Mouse (Mus musculus): ENCODE data around the gene Snx9. TPM values are rescaled to one million over a fixed set of nuclear protein-coding genes. Genes with fewer than 3 reads are reported as not detected.

The Snx9 gene
- polyA plus RNA-seq, 1 experiment from 2014 or later = 27.6 TPM

- Histone ChIP-seq H3K4me3 (ENCODE audit: low read depth, low read length) (no peak overlapping the region), H3K27me3 (ENCODE audit: control insufficient read depth, insufficient read depth, low read length) (no peaks in the 10 kb centered on the region), H3K4me2 (ENCODE audit: low read depth, severe bottlenecking) (no peak overlapping the region), H3K27ac (replicated peaks; ENCODE audit: low read depth, low read length) (no peak overlapping the region), H3K9ac (ENCODE audit: low read length) (no peak overlapping the region), H3K9me3 (ENCODE audit: control insufficient read depth, low read length) (no peaks in the 10 kb centered on the region), H3K36me3 (ENCODE audit: control insufficient read depth, insufficient read depth, low read length) (no peaks in the 10 kb centered on the region), H3K4me1 (ENCODE audit: control insufficient read depth, insufficient read depth, low read length) (no peaks in the 10 kb centered on the region)
- no peak for ATAC-seq (ENCODE audit: insufficient number of reproducible peaks, low FRiP score, low TSS enrichment, low read depth)
- no peak for DNase-seq (ENCODE audit: low spot score)
These were observed 14.4 kb downstream of the Snx9 start for GRCm38 (mm10) chr17:5855560-5855959.

DNA sequence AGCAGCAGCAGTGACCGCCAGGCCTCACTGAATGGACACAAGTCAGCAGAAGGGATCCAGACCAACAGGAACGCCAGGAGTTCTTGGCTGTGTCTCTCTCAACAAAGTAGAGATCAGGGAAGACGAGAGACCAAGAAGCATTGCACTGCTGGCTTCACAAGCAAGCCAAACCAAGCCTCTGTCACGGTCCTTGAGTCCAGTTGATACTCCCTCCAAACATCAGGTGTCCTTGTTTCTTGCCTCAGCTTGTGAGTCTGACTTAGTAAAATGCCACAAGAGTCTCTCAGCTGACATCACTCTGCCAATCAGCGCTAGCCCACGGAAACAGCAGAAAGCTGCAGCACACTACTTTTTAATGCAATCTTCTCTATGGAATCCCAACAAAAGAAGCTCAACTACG, 15.3 kb downstream of the Snx9 start:
- no peak for DNase-seq (ENCODE audit: low spot score)
- no peak overlapping the region for H3K4me2 ChIP-seq (ENCODE audit: low read depth, severe bottlenecking)
- no peaks in the 10 kb centered on the region for H3K27me3 ChIP-seq (ENCODE audit: control insufficient read depth, insufficient read depth, low read length)
- H3K4me3 ChIP-seq (ENCODE audit: low read depth, low read length) = no peak overlapping the region
- no peaks in the 10 kb centered on the region for H3K36me3 ChIP-seq (ENCODE audit: control insufficient read depth, insufficient read depth, low read length)
- H3K9ac ChIP-seq (ENCODE audit: low read length) = no peak overlapping the region
- H3K4me1 ChIP-seq (ENCODE audit: control insufficient read depth, insufficient read depth, low read length) = no peaks in the 10 kb centered on the region
- no peak for ATAC-seq (ENCODE audit: insufficient number of reproducible peaks, low FRiP score, low TSS enrichment, low read depth)
- WGBS = 94% methylated on average over 7 of the region's 7 CpGs
- no peak overlapping the region for H3K27ac ChIP-seq (replicated peaks; ENCODE audit: low read depth, low read length)
- no peaks in the 10 kb centered on the region for H3K9me3 ChIP-seq (ENCODE audit: control insufficient read depth, low read length)

GRCm38 (mm10) chr17:5857206-5857605, 16.1 kb downstream of the Snx9 start:
- H3K9me3 ChIP-seq (ENCODE audit: control insufficient read depth, low read length) = no peaks in the 10 kb centered on the region
- DNase-seq (ENCODE audit: low spot score) (no peak), ATAC-seq (ENCODE audit: insufficient number of reproducible peaks, low FRiP score, low TSS enrichment, low read depth) (no peak)
- no peak overlapping the region for H3K4me2 ChIP-seq (ENCODE audit: low read depth, severe bottlenecking)
- no peak overlapping the region for H3K27ac ChIP-seq (replicated peaks; ENCODE audit: low read depth, low read length)
- no peaks in the 10 kb centered on the region for H3K36me3 ChIP-seq (ENCODE audit: control insufficient read depth, insufficient read depth, low read length)
- no peak overlapping the region for H3K9ac ChIP-seq (ENCODE audit: low read length)
- H3K4me3 ChIP-seq (ENCODE audit: low read depth, low read length) = no peak overlapping the region
- H3K4me1 ChIP-seq (ENCODE audit: control insufficient read depth, insufficient read depth, low read length) = no peaks in the 10 kb centered on the region
- 94% methylated on average over 11 of the region's 11 CpGs for WGBS
- H3K27me3 ChIP-seq (ENCODE audit: control insufficient read depth, insufficient read depth, low read length) = no peaks in the 10 kb centered on the region

DNA sequence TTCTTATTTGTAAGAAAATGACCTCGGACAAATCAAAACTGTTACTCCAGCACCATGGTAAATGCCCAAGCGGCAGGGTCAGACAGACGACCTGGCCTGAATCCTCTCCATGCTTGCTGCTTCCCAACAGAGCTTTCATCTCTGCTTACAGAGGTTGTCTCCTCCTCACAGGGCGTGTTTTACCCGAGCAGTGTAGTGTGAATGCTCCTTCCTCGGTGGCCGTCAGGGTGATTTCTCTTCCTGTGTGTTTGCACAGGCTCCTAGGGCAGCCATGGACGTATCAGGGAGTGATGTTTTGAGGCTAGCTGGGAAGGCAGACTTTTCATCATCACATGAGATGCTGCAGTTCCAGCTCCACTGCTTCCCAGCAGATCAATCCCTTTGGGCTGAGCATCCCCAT, 17.1 kb downstream of the Snx9 start:
- Histone ChIP-seq H3K27ac (replicated peaks; ENCODE audit: low read depth, low read length) (no peak overlapping the region), H3K9me3 (ENCODE audit: control insufficient read depth, low read length) (no peaks in the 10 kb centered on the region), H3K36me3 (ENCODE audit: control insufficient read depth, insufficient read depth, low read length) (no peaks in the 10 kb centered on the region), H3K9ac (ENCODE audit: low read length) (no peak overlapping the region), H3K4me1 (ENCODE audit: control insufficient read depth, insufficient read depth, low read length) (no peaks in the 10 kb centered on the region), H3K4me2 (ENCODE audit: low read depth, severe bottlenecking) (no peak overlapping the region), H3K4me3 (ENCODE audit: low read depth, low read length) (no peak overlapping the region), H3K27me3 (ENCODE audit: control insufficient read depth, insufficient read depth, low read length) (no peaks in the 10 kb centered on the region)
- 54% methylated on average over 8 of the region's 8 CpGs for WGBS
- ATAC-seq (ENCODE audit: insufficient number of reproducible peaks, low FRiP score, low TSS enrichment, low read depth) (no peak), DNase-seq (ENCODE audit: low spot score) (no peak)

GRCm38 (mm10) chr17:5862285-5862684, 21.2 kb downstream of the Snx9 start:
- H3K27ac ChIP-seq (replicated peaks; ENCODE audit: low read depth, low read length) = no peak overlapping the region
- ATAC-seq (ENCODE audit: insufficient number of reproducible peaks, low FRiP score, low TSS enrichment, low read depth) (no peak), DNase-seq (ENCODE audit: low spot score) (no peak)
- H3K36me3 ChIP-seq (ENCODE audit: control insufficient read depth, insufficient read depth, low read length) = no peaks in the 10 kb centered on the region
- 28% methylated on average over 6 of the region's 6 CpGs for WGBS
- no peaks in the 10 kb centered on the region for H3K27me3 ChIP-seq (ENCODE audit: control insufficient read depth, insufficient read depth, low read length)
- H3K9ac ChIP-seq (ENCODE audit: low read length) = no peak overlapping the region
- no peak overlapping the region for H3K4me2 ChIP-seq (ENCODE audit: low read depth, severe bottlenecking)
- no peak overlapping the region for H3K4me3 ChIP-seq (ENCODE audit: low read depth, low read length)
- H3K4me1 ChIP-seq (ENCODE audit: control insufficient read depth, insufficient read depth, low read length) = no peaks in the 10 kb centered on the region
- H3K9me3 ChIP-seq (ENCODE audit: control insufficient read depth, low read length) = no peaks in the 10 kb centered on the region

DNA sequence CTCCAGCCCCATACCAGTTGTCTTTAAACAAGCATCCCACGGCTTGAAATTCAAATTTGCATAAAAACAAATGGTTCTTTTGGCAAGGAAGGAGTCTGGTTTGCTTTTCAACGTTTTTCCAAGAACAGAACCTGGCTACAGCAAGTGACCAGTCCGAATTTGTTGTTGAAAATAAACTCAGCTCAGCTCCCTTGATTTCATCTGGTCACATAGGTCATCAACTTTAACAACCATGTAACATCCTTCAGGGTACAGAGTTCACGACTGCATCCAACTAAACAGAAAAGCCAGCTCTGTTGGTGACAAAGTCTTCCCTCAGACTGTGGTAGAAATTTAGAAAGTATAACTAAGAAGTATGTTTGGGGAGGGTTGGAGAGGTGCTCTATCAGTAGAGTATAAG, 21.7 kb downstream of the Snx9 start:
- Histone ChIP-seq H3K9ac (ENCODE audit: low read length) (no peak overlapping the region), H3K4me3 (ENCODE audit: low read depth, low read length) (no peak overlapping the region), H3K4me2 (ENCODE audit: low read depth, severe bottlenecking) (no peak overlapping the region), H3K27ac (replicated peaks; ENCODE audit: low read depth, low read length) (no peak overlapping the region), H3K36me3 (ENCODE audit: control insufficient read depth, insufficient read depth, low read length) (no peaks in the 10 kb centered on the region), H3K27me3 (ENCODE audit: control insufficient read depth, insufficient read depth, low read length) (no peaks in the 10 kb centered on the region), H3K4me1 (ENCODE audit: control insufficient read depth, insufficient read depth, low read length) (no peaks in the 10 kb centered on the region), H3K9me3 (ENCODE audit: control insufficient read depth, low read length) (no peaks in the 10 kb centered on the region)
- WGBS = 43% methylated on average over 4 of the region's 4 CpGs
- DNase-seq (ENCODE audit: low spot score) (no peak), ATAC-seq (ENCODE audit: insufficient number of reproducible peaks, low FRiP score, low TSS enrichment, low read depth) (no peak)

DNA sequence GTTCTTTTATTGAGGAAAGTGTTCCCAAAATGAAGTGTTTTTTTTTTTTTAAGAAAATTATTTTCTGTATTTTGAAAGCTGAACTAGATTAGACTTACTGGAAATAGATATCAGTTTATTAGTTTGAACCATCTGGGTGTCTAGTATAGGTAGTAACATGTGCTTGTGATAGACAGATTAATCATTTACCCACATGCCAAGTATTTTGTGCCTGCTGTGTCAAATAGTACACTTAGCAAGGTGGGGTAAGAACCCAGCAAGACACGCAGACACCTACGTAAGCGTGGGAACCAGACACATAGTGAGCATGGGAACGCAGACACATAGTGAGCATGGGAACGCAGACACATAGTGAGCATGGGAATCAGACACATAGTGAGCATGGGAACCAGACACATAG, 22.6 kb downstream of the Snx9 start:
- H3K9ac ChIP-seq (ENCODE audit: low read length) = no peak overlapping the region
- no peak overlapping the region for H3K27ac ChIP-seq (replicated peaks; ENCODE audit: low read depth, low read length)
- H3K4me1 ChIP-seq (ENCODE audit: control insufficient read depth, insufficient read depth, low read length) = no peaks in the 10 kb centered on the region
- H3K27me3 ChIP-seq (ENCODE audit: control insufficient read depth, insufficient read depth, low read length) = no peaks in the 10 kb centered on the region
- DNase-seq (ENCODE audit: low spot score) (no peak), ATAC-seq (ENCODE audit: insufficient number of reproducible peaks, low FRiP score, low TSS enrichment, low read depth) (no peak)
- no peaks in the 10 kb centered on the region for H3K36me3 ChIP-seq (ENCODE audit: control insufficient read depth, insufficient read depth, low read length)
- no peak overlapping the region for H3K4me3 ChIP-seq (ENCODE audit: low read depth, low read length)
- H3K4me2 ChIP-seq (ENCODE audit: low read depth, severe bottlenecking) = no peak overlapping the region
- no peaks in the 10 kb centered on the region for H3K9me3 ChIP-seq (ENCODE audit: control insufficient read depth, low read length)
- 97% methylated on average over 5 of the region's 5 CpGs for WGBS

GRCm38 (mm10) chr17:5867456-5867855, 26.3 kb downstream of the Snx9 start:
- Histone ChIP-seq H3K36me3 (ENCODE audit: control insufficient read depth, insufficient read depth, low read length) (no peaks in the 10 kb centered on the region), H3K9ac (ENCODE audit: low read length) (no peak overlapping the region), H3K27ac (replicated peaks; ENCODE audit: low read depth, low read length) (no peak overlapping the region), H3K4me3 (ENCODE audit: low read depth, low read length) (no peak overlapping the region), H3K27me3 (ENCODE audit: control insufficient read depth, insufficient read depth, low read length) (no peaks in the 10 kb centered on the region), H3K4me1 (ENCODE audit: control insufficient read depth, insufficient read depth, low read length) (no peaks in the 10 kb centered on the region), H3K4me2 (ENCODE audit: low read depth, severe bottlenecking) (no peak overlapping the region), H3K9me3 (ENCODE audit: control insufficient read depth, low read length) (no peaks in the 10 kb centered on the region)
- WGBS = 92% methylated on average over 6 of the region's 6 CpGs
- no peak for DNase-seq (ENCODE audit: low spot score)
- no peak for ATAC-seq (ENCODE audit: insufficient number of reproducible peaks, low FRiP score, low TSS enrichment, low read depth)

DNA sequence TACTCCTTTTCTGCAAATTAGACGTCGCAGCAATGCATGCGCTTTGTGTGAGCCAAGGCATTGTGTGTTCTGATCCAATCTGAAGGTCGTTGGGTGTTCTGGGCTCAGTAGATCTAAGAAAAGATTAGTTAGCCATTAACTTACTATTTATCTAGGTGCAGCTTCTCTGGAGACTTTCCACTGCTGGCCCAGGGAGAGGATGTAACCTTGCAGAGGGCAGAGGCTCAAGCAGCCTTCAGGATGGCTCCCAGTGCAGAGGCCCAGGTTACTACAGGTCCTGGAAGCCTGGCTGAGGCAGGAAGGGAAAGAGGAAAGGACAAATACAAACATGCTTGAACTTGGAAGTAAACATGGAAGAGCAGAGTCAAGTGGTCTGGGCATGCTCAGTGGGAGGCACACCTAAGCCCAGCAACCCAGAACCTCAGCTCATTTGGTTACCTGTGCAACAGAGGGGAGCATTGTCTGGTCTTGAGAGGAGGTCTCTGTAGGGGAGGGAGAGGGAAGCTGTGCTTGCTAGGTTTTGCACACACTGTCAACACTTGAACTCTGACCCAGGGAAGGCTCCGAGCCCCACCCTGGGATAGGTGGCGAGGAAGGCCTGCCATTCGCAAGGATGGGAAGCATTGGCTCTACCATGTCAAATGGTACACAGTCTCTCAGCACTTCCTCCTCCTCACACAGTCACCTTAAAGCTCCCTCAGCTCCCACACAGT, 27.3 kb downstream of the Snx9 start:
- Histone ChIP-seq H3K9me3 (ENCODE audit: control insufficient read depth, low read length) (no peaks in the 10 kb centered on the region), H3K27ac (replicated peaks; ENCODE audit: low read depth, low read length) (no peak overlapping the region), H3K27me3 (ENCODE audit: control insufficient read depth, insufficient read depth, low read length) (no peaks in the 10 kb centered on the region), H3K4me1 (ENCODE audit: control insufficient read depth, insufficient read depth, low read length) (no peaks in the 10 kb centered on the region), H3K9ac (ENCODE audit: low read length) (no peak overlapping the region), H3K36me3 (ENCODE audit: control insufficient read depth, insufficient read depth, low read length) (no peaks in the 10 kb centered on the region), H3K4me3 (ENCODE audit: low read depth, low read length) (no peak overlapping the region), H3K4me2 (ENCODE audit: low read depth, severe bottlenecking) (no peak overlapping the region)
- ATAC-seq (ENCODE audit: insufficient number of reproducible peaks, low FRiP score, low TSS enrichment, low read depth) = no peak
- DNase-seq (ENCODE audit: low spot score) = no peak
- WGBS = 92% methylated on average over 7 of the region's 7 CpGs

All from limb, embryonic 11.5 days (tissue).